Mouse (Mus musculus): ENCODE data around the gene Cacna1c.

The Cacna1c gene

GRCm38 (mm10) chr6:119088381-119088780, 107.8 kb downstream of the Cacna1c start:
- no peak for DNase-seq

DNA sequence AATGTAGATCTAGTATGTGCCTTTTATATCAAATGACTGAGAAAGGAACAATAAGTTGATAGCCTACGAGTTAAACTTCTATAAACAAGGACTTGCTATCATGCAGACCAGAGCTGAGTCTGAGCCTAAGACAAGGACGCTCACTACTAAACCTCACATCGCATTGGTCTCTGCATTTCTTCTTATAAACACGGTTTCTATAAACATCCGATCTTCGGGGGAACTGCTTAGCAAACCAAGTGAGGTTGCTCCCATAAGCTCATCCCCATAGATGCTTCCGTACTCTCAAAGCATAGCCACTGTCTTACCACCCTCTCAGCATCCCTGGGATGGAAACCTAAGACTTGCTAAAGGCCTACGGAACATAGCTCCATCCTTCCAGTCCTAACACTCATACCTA, 108.3 kb downstream of the Cacna1c start:
- no peak for DNase-seq

DNA sequence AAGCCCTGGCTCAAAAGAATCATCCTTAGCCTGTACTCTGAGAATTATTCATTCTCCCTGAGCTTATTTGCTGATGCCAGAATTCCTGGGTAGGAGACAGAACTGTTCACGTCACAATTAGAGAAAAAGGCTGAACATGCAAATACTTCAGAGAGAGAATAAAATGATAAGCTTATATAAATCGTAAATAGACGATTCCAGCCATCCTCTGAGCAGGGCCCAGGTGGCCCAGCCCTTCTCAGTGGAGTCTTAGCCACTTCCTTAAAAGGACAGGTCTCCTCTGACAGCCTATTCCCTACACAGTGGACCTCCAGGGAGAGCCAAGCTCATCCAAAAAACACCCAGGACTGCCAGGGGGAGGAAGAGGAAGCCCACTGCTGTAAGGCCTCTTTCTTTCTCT, 110.4 kb downstream of the Cacna1c start:
- no peak for DNase-seq

GRCm38 (mm10) chr6:119084532-119084931, 111.7 kb downstream of the Cacna1c start:
- DNase-seq = no peak

DNA sequence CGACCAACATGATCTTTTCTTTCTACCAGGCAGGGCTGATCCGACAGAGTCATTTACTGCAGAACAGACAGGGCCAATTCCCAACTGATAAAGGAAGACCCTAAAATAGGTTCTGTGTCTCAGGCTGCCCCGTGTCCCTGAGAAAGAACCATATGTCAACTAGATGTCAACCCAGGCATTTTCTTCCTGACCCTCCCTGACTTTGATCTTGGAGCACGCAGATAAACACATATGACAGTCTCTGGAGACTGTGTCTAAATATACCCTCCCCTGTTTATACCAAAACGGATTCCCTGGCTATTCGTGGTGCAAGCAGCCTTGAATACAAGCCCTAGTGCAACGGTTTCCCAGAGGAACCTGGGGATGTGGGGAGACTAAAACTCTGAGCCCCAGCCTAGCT, 112.7 kb downstream of the Cacna1c start:
- no peak for DNase-seq

DNA sequence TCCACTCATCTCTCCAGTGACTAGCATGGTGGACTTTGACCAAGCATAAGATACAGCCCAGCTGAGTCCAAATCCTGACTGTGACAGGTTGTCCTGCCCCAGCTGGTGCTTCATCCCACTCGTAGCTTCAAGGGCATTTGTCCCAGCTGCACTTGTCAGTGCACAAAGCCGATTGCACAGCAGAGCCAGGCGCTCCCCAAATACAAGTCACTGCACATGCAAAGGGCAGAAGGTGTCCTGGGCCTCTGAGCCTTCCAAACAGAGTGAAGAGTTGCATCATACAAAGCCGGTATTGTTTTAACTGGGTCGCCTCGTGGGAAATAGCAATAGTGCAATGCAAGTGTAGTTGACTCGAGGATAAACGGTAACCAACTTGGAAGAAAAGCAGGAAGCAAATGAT, 113.6 kb downstream of the Cacna1c start:
- DNase-seq = no peak

- DNase-seq = no peak
Observed at GRCm38 (mm10) chr6:119081650-119082049, 114.6 kb downstream of the Cacna1c start.

DNA sequence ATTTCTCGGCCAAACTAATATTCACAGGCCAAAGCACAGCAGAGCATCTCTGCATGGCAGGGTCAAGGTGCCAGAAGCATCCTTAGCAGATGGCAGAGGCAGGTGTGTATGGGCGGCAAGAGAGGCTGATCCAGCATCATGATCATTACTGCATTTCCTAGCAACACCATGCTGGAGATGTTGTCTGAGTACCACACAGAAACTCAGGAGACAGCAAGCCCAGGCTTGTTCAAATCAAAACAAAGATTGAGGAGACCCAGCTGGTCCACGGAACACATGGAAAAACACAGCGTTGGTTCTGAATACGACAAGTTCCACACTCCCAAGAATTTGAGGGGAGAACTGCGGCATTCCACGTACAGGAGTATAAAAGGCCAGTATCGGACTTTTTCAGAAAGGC, 116.6 kb downstream of the Cacna1c start:
- DNase-seq = no peak

DNA sequence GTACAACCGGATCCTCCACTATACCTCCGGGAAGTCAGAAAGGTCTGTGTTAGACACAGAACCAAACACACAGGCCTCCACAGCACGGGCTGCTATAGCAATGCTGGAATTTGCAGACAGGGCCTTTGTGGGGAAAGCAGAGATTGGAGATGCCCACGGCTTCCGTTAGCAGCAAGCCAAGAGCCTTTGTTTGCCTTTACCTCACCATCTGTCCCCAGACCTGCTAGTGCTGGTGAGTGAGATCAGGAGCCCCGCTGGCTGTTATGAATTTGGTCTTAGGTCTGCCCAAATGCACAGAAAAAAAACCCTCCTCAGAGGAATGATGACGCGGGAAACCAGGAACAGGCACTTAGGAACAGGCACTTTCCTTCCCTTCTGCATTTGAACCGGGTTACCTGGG, 117.3 kb downstream of the Cacna1c start:
- DNase-seq = no peak

DNA sequence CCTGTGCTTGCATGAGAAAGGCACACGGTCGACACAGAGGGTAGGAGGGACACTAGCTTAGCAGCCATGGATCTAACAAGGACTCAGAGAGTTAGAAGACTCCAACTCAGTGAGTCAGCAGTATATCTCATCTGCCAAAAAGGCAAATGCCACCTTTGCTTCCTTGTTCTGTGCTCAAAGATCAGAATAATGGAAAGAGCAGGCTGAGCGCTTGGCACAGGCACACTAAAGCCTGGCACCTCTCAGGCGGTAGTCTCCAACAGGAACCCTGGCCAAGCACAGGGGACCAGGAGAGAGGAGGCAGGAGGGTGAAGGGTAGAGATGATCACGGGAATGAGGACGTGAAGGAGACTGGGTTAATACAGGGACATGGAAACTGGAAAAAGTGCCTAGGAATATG, 119.0 kb downstream of the Cacna1c start:
- DNase-seq = no peak

GRCm38 (mm10) chr6:119073419-119074071, 122.7 kb downstream of the Cacna1c start:
- no peak for DNase-seq

DNA sequence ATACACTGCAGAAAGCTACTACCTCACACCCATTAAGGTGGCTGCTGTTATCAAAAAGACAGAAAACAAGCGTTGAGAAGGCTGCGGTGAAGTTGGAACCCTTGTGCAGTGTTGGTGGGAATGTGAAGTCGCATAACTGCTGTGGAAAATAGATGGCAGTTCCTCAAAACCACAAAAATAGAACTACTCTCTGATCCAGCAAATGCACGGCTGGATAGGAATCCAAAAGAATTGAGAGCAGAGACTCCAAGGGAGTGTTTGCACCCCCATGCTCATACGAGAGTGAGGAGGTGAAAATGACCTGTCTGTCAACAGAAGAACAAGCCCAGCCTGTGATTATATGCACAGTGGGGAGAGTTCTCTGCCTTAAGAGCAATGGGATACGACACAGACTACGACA, 123.4 kb downstream of the Cacna1c start:
- no peak for DNase-seq

DNA sequence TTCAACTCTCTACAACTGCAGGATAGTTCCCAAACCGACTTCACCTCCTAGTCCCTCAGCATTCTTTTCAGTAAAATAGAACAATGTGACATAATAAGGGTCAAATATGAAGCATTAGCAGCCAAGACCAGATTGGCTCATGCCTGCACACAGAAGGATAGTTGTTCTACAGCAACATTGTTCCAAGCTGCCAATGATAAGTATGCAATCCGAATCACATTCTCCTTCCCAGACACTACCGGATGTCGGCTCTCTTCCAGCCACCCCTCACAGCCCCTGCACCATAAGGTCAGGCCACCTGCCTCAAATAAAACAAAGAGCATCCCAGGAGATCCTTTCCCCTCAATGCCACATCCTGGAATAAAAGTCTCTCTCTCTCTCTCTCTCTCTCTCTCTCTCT, 125.4 kb downstream of the Cacna1c start:
- no peak for DNase-seq

- no peak for DNase-seq
Observed at GRCm38 (mm10) chr6:119070351-119070750, 125.9 kb downstream of the Cacna1c start.

DNA sequence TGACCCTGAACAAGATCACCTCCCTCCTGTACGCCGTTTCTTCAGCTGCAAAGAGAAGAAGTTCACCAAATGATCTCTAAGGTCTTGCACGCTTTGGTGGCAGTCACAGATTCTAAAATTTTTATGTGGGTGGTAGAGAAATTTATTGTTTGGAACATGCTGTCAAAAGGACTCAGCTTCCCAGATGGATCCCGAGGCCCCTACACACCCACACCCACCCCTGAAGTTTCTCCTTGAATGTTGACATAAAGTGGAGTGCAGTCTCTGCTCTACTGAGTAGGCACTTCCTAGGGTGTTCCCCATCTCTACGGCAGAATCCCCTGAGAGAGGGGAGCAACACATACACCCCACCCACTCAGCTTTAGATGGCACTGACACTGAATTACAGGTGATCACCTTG, 127.1 kb downstream of the Cacna1c start:
- no peak for DNase-seq

- DNase-seq = no peak
Observed at GRCm38 (mm10) chr6:119068650-119069049, 127.6 kb downstream of the Cacna1c start.

DNA sequence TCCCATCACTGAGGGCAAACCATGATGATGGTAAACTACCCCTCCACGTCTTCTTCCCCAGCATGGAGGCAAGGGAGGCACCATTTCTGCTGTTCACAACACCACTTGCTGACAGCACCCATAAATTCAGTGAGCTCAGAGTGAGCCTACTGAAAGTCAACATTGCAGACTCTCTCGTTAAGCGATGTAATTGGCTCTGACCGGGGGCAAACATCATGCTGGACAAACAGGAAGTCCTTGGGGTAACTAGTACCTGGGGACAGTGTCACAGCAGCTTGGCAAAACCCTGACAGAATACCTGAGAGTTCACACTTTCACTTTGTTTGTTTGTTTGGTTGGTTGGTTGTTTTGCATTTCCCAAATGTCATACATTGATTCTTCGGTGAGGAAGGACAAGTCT, 131.3 kb downstream of the Cacna1c start:
- no peak for DNase-seq

- no peak for DNase-seq
Observed at GRCm38 (mm10) chr6:119064430-119064829, 131.8 kb downstream of the Cacna1c start.

DNA sequence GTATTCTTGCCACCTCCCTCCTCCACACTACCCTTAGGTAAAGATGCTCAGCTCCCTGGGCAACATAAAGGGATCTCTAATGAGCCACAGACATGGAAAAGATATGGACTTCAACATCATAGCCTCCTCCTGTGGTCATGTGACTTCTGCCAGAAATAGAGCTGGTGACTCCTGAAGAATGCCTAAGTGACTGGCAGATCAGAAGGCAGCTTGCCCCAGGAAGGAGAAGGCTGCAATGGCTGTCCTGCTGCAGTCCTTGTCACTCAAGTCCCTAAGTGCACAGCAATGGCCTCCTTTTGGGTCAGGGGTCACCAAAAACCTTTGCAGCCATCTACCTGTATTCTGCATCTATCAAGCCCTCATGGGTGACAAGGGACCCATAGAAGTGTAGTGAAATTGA, 133.5 kb downstream of the Cacna1c start:
- no peak for DNase-seq

GRCm38 (mm10) chr6:119058896-119059295, 137.3 kb downstream of the Cacna1c start:
- DNase-seq = no peak

- no peak for DNase-seq
Observed at GRCm38 (mm10) chr6:119058461-119058860, 137.8 kb downstream of the Cacna1c start.

DNA sequence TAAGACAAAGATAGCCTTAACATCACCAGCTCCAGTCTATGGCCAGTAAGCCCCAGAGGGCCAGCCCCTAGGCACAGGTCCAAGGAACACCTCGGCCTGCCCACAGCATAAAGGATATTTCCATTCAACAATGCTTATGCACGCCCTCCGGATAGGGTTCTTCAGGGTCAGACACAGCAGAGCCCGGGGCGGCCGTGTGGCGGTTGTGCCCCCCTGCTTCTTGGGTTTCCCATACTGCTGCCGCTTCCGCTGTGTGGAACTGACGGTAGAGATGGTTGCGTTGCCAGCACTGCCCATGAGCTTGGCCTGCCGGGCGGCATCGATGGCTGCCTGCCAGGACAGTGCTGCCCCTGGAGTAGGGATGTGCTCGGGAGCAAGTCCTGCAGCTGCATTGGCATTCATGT, 139.1 kb downstream of the Cacna1c start:
- DNase-seq = peak; percentile 46

DNA sequence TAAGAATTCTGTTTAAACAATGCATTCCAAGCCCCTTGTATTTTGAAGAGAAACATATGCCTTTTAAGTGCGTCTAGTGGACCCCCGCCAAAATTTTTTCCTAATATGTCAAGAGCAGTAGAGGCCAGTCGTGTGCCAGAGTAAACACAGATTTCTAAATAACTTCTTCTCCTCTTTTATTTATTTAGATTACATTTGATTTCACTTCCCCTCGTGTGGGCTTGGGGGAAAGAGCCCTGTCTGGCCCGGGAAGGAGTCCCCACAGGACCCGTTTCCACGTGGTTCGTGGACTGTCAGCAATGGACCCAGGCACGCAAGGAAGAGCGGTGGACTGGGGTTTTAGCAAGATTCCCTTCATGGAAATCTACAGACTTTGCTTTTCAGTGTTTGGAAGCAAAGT, 143.4 kb downstream of the Cacna1c start:
- DNase-seq = peak; percentile 73

DNA sequence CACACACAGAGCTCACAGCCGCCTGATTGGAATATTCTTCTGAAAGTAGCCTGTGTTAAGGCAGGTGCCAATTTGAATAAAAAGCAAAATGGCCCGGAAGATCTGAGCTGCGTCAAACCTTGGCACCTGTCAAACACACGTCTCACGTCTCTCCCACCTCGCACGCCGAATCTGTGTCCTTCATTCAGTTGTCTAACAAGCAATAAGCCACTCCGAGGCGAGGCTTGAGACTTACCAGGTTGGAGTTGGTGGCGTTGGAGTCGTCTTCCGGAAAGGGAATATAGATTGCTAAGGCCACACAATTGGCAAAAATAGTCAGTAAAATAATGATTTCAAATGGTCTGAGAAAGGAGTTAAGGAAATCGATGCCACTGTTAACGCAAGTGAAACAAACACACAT, 143.9 kb downstream of the Cacna1c start:
- no peak for DNase-seq

GRCm38 (mm10) chr6:119051721-119052120, 144.5 kb downstream of the Cacna1c start:
- DNase-seq = peak; percentile 58

GRCm38 (mm10) chr6:119047340-119047739, 148.9 kb downstream of the Cacna1c start:
- DNase-seq = no peak
